Mouse (Mus musculus): Measurements from ENCODE around the gene Pgm5.

DNA sequence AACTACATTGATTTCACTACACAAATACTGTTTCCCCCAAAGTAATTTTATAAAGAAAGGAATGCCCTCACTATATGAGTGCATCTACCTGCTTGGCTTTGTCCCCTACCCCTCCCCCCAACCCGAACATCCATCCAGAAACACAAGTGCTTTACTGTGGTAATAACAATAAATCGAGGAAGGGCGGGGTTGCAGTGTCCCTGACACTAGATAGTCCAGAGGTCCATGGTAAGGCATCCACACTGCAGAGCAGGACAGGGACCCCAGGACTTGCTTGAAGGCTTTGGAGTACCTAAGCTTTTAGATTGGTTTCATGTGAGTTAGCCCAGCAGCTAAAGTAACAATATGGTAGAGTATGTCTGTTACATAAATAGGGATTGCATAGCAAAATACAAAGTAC lies 40.0 kb upstream of the Pgm5 start:
- TF ChIP-seq POLR2A (IDR thresholded peaks at IDR 0.05; ENCODE audit: insufficient read depth, low read length), result no peak
- TF ChIP-seq EP300 (IDR thresholded peaks at IDR 0.05; ENCODE audit: insufficient read depth, low read depth, low read length), result no peak
- TF ChIP-seq CTCF (IDR thresholded peaks at IDR 0.05; ENCODE audit: low read depth, low read length), result no peak

Measured in ES-Bruce4 (cell line).